Mouse (Mus musculus) liver, adult 2 months (tissue): ENCODE results near the gene F830045P16Rik. TPM values are rescaled to one million over a fixed set of nuclear protein-coding genes. Genes with fewer than 3 reads are reported as not detected.
"Not testable (repeated sequence)": the region's sequence is repeated elsewhere in the genome, so short reads cannot be mapped to it uniquely, and the experiment has no call there.

Source experiments
- DNase-seq: peaks from one replicate; pipeline ENCODE4 v3.0.0-alpha.2; 2011; ENCODE audit warnings: low read depth, low spot score; ENCODE audit errors: extremely low read depth
- H3K27ac ChIP-seq: fragments of 200-500 bp; replicated peaks from 2 replicates; pipeline ENCODE4 v1.5.1; 2012; ENCODE audit warnings: low read depth, mild to moderate bottlenecking, control low read depth, inconsistent platforms, low read length; ENCODE audit not compliant: insufficient read depth
- H3K27me3 ChIP-seq: fragments of 200-500 bp; 2 replicates; pipeline ENCODE4 v1.6.1; 2012; ENCODE audit warnings: mild to moderate bottlenecking, moderate library complexity, low read length, inconsistent platforms; ENCODE audit not compliant: control insufficient read depth, insufficient read depth
- H3K36me3 ChIP-seq: fragments of 200-500 bp; 2 replicates; pipeline ENCODE4 v1.6.1; 2012; ENCODE audit warnings: low read length, inconsistent platforms; ENCODE audit not compliant: control insufficient read depth, insufficient read depth
- H3K4me1 ChIP-seq: fragments of 200-500 bp; 2 replicates; pipeline ENCODE4 v1.6.1; 2011; ENCODE audit warnings: low read length; ENCODE audit not compliant: control insufficient read depth, insufficient read depth
- H3K4me3 ChIP-seq: fragments of 200-500 bp; 2 replicates; pipeline ENCODE4 v1.5.1; 2011; ENCODE audit warnings: low read depth, mild to moderate bottlenecking, control low read depth, low read length, moderate library complexity; ENCODE audit not compliant: insufficient read depth
- H3K79me2 ChIP-seq: fragments of 200-500 bp; 2 replicates; pipeline ENCODE4 v1.6.1; 2012; ENCODE audit warnings: inconsistent platforms, mild to moderate bottlenecking, low read length, moderate library complexity; ENCODE audit not compliant: control insufficient read depth, insufficient read depth
- H3K9ac ChIP-seq: fragments of 200-500 bp; 2 replicates; pipeline ENCODE4 v1.6.1; 2012; ENCODE audit warnings: low read depth, mild to moderate bottlenecking, control low read depth, inconsistent platforms, low read length
- CTCF ChIP-seq: fragments of 200-500 bp; IDR thresholded peaks from 2 replicates; pipeline ENCODE4 v1.5.1; 2011; ENCODE audit warnings: low read depth, low read length, control low read depth
- POLR2A ChIP-seq: fragments of 200-500 bp; IDR thresholded peaks from 2 replicates; pipeline ENCODE4 v1.6.1; 2011; ENCODE audit warnings: low read length, control low read depth; ENCODE audit not compliant: insufficient read depth; ENCODE audit errors: extremely low read depth
- WGBS: fragments of 180-500 bp; shearing (Covaris S2); methylation state at CpG from one replicate; pipeline ENCODE4 v1.1.7; 2018; 5-methylcytosine and 5-hydroxymethylcytosine counted together
- polyA plus RNA-seq: library from polyadenylated mRNA; depleted of rRNA; stranded (reverse); fragments of >200 nt; gene quantifications from 2 replicates; pipeline ENCODE4 v1.2.3, GENCODE M21; 2012
- total RNA-seq: library from RNA; depleted of rRNA; stranded (reverse); fragments of >200 nt; gene quantifications from 2 replicates; pipeline ENCODE4 v1.2.3, GENCODE M21; 2014

Gene F830045P16Rik
- total and polyA plus RNA-seq, 2 experiments = not detected

DNA sequence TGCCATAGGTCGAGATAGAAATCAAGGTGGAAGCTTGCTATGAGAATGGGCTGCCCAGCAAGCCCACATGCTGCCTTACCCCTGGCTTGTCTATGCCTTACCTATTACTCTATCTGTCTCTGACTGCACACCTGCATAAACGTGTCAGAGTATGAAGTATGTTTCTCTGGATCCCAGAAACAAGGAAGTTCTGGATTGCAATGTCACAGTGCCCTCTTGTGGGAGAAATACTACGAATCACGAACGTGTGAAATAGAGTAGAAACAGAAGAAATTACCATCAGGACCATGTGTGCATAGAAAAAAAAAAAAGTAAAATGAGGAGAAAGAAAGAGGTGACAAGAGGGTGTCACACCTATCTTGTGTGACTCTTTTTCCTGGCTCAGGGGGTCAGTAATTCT lies 64.5 kb downstream of the F830045P16Rik start:
- H3K4me1 ChIP-seq = no peaks in the 10 kb centered on the region
- H3K36me3 ChIP-seq = no peaks in the 10 kb centered on the region
- no peaks in the 10 kb centered on the region for H3K79me2 ChIP-seq
- no peak overlapping the region for H3K9ac ChIP-seq
- TF ChIP-seq POLR2A (no peak), CTCF (peak; percentile 46)
- H3K27ac ChIP-seq = no peak overlapping the region
- 16% methylated on average over 5 of the region's 5 CpGs for WGBS
- H3K4me3 ChIP-seq = no peak overlapping the region
- no peaks in the 10 kb centered on the region for H3K27me3 ChIP-seq
- DNase-seq = peak; percentile 13

DNA sequence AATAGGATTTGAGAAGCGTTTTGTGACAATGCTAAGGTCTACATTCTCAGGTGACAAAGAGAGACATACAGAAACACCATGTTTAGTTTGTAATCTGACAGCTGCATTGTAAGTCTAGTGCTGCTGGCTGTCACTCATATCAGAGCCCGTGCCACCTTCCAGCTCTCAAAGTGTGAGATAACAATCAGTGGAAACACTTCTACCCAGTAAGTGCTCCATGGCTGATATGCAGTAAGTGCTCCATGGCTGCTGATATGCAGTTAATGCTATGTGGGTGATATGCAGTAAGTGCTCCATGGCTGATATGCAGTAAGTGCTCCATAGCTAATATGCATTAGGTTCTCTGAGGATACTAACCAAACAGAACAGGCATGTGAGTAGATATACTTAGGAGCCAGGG lies 65.6 kb downstream of the F830045P16Rik start:
- Histone ChIP-seq H3K4me1 (no peaks in the 10 kb centered on the region), H3K27ac (no peak overlapping the region), H3K27me3 (no peaks in the 10 kb centered on the region), H3K36me3 (no peaks in the 10 kb centered on the region), H3K4me3 (no peak overlapping the region), H3K79me2 (no peaks in the 10 kb centered on the region), H3K9ac (no peak overlapping the region)
- WGBS = 59% methylated on average over 2 of the region's 2 CpGs
- no peak for TF ChIP-seq POLR2A
- TF ChIP-seq CTCF = no peak
- DNase-seq = no peak

DNA sequence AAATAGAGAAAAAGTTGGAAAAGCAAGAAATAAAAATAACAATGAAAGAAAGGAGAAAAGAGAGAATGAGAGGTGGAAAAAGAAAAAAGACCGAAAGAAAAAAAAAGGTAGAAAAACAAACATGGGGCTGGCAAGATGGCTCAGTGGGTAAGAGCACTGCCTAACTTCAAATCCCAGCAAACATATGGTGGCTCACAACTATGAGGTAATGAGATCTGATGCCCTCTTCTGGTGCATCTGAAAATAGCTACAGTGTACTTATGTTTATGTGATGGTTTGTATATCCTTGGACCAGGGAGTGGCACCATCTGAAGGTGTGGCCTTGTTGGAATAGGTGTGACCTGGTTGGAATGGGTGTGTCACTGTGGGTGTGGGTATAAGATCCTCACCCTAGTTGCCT lies 97.6 kb downstream of the F830045P16Rik start:
- not testable (repeated sequence) for H3K27me3 ChIP-seq, H3K36me3 ChIP-seq, H3K4me1 ChIP-seq, H3K4me3 ChIP-seq, H3K79me2 ChIP-seq, H3K9ac ChIP-seq, H3K27ac ChIP-seq
- peak; percentile 4 for DNase-seq
- 79% methylated on average over 1 of the region's 1 CpGs for WGBS

DNA sequence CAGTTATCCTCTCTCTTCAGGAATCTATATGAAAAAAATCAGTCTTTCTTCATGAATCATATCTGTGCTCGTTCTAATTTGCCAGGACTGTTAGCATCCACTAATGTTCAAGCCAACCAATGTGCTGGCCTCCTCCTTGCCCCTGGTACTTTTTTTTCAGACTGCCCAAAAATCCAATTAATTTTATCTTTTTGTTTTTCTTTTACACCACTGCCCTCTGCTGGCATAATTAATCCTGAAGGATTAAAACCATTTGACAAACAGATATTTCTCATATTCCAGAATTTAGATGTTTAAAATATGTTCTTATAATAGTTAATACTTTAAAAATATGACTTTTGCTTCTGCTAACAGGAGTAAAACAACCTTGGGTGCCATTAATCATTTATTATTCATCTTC lies 101.2 kb downstream of the F830045P16Rik start:
- Histone ChIP-seq H3K27ac (no peak overlapping the region), H3K79me2 (no peaks in the 10 kb centered on the region), H3K4me3 (no peak overlapping the region), H3K4me1 (no peaks in the 10 kb centered on the region), H3K36me3 (no peaks in the 10 kb centered on the region), H3K27me3 (no peaks in the 10 kb centered on the region), H3K9ac (no peak overlapping the region)
- WGBS = 45% methylated on average over 1 of the region's 1 CpGs
- no peak for TF ChIP-seq POLR2A
- TF ChIP-seq CTCF = peak; percentile 28; the same call in 1 of the 2 replicates
- DNase-seq = no peak

DNA sequence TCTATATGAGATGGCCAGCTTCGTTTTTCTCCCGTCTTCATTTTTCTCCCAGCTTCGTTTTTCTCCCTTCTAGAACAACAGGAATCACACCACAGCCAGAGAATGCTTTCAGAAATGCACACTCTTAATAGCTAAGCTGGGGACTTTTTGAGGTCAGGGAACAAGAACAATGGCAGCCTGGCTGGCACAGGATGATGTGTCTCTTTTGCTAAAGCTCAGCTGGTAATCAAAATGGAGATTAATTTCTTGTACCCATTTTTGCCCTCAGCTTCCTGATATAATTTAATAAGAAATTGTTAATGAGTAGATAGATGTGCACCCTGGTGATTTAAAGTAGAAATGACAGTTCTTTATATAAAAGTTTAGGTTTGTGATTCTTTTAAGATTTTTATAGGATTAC lies 112.7 kb downstream of the F830045P16Rik start:
- H3K9ac ChIP-seq = no peak overlapping the region
- H3K27ac ChIP-seq = no peak overlapping the region
- H3K79me2 ChIP-seq = no peaks in the 10 kb centered on the region
- no peaks in the 10 kb centered on the region for H3K27me3 ChIP-seq
- WGBS = 78% methylated on average over 3 of the region's 3 CpGs
- H3K4me1 ChIP-seq = no peaks in the 10 kb centered on the region
- no peak for DNase-seq
- TF ChIP-seq POLR2A = no peak
- TF ChIP-seq CTCF = no peak
- H3K36me3 ChIP-seq = no peaks in the 10 kb centered on the region
- H3K4me3 ChIP-seq = no peak overlapping the region

DNA sequence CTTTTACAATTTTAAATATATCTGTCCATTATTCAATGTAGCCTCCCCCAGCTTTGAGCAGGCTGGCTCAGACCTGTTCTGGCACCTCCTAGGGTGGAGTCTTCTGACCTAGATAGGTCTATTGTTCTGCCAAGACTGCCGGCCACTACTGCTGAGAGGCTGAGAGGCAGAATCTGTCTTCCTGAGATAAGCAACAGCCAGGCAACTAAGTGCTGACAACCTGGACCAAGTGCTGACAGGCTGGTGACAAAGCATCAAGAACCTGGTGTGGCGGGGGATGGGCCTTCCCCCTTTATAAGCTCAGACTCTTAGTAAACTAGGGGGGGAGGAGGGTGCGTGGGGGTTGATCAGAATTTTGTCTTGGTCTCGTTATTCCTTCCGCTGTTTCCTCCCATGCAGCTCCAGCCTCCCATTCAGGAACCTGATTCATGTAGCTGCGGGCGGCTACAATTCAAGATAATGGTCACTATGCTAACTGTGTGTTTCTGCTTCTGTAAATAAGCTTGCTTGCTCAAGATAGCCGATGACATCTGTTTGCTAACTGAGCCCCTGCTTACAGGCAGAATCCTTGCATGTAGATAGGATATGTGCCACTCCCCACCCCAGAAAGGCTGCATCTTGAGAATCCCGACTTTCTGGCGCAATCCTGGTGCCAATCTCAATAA lies 115.4 kb downstream of the F830045P16Rik start:
- Histone ChIP-seq H3K36me3 (no peaks in the 10 kb centered on the region), H3K27ac (no peak overlapping the region), H3K79me2 (no peaks in the 10 kb centered on the region), H3K27me3 (no peaks in the 10 kb centered on the region), H3K4me1 (no peaks in the 10 kb centered on the region), H3K4me3 (no peak overlapping the region), H3K9ac (no peak overlapping the region)
- DNase-seq = no peak
- TF ChIP-seq POLR2A (no peak), CTCF (no peak)
- 44% methylated on average over 10 of the region's 10 CpGs for WGBS
